Mouse (Mus musculus) hindbrain, embryonic 14.5 days (tissue): Measurements from ENCODE around the gene Timp3. TPM values are rescaled to one million over a fixed set of nuclear protein-coding genes. Genes with fewer than 3 reads are reported as not detected.

Source experiments
- ATAC-seq: fragments of 200-750 bp; cut with Nextera tagmentation; 2 replicates; pipeline ENCODE4 v1.8.0; 2017; ENCODE audit warnings: moderate number of reproducible peaks, mild to moderate bottlenecking, moderate TSS enrichment, moderate library complexity; ENCODE audit not compliant: low FRiP score
- DNase-seq: peaks from one replicate; pipeline ENCODE4 v3.0.0-alpha.2; 2015; ENCODE audit warnings: low spot score
- H3K27ac ChIP-seq: fragments of 300-500 bp; sonication (generic); 2 replicates; pipeline ENCODE4 v1.5.1; 2014; ENCODE audit warnings: mild to moderate bottlenecking, moderate library complexity
- H3K27me3 ChIP-seq: fragments of 300-500 bp; sonication (generic); 2 replicates; pipeline ENCODE4 v1.6.1; 2014; ENCODE audit warnings: mild to moderate bottlenecking, low read length, mixed read lengths; ENCODE audit not compliant: control insufficient read depth, insufficient read depth
- H3K36me3 ChIP-seq: fragments of 300-500 bp; sonication (generic); replicated peaks from 2 replicates; pipeline ENCODE4 v1.6.1; 2014; ENCODE audit not compliant: control insufficient read depth, insufficient read depth
- H3K4me1 ChIP-seq: fragments of 300-500 bp; sonication (generic); replicated peaks from 2 replicates; pipeline ENCODE4 v1.6.1; 2014; ENCODE audit warnings: antibody characterized with exemption, low read length, mixed read lengths; ENCODE audit not compliant: control insufficient read depth, insufficient read depth
- H3K4me2 ChIP-seq: fragments of 300-500 bp; sonication (generic); replicated peaks from 2 replicates; pipeline ENCODE4 v1.6.1; 2014; ENCODE audit warnings: mild to moderate bottlenecking, moderate library complexity
- H3K4me3 ChIP-seq: fragments of 300-500 bp; sonication (generic); replicated peaks from 2 replicates; pipeline ENCODE4 v1.5.1; 2014; ENCODE audit warnings: mild to moderate bottlenecking, low read length
- H3K9ac ChIP-seq: fragments of 300-500 bp; sonication (generic); 2 replicates; pipeline ENCODE4 v1.6.1; 2014
- H3K9me3 ChIP-seq: fragments of 300-500 bp; sonication (generic); 2 replicates; pipeline ENCODE4 v1.6.1; 2016; ENCODE audit warnings: low read length; ENCODE audit not compliant: control insufficient read depth
- WGBS: fragments of 180-500 bp; shearing (Covaris S2); extraction: QIAGEN DNeasy Blood & Tissue Kit; methylation state at CpG from one replicate; pipeline ENCODE4 v1.1.7; 2014; 5-methylcytosine and 5-hydroxymethylcytosine counted together
- polyA plus RNA-seq: library from polyadenylated mRNA; unstranded; fragments of >200 nt; fragmentation: Nextera tagmentation; extraction: Ambion mirVana; gene quantifications from 2 replicates; pipeline ENCODE4 v1.2.1, GENCODE M21; 2014

The Timp3 gene
- polyA plus RNA-seq, 1 experiment from 2014 or later, result 45.1 TPM

DNA sequence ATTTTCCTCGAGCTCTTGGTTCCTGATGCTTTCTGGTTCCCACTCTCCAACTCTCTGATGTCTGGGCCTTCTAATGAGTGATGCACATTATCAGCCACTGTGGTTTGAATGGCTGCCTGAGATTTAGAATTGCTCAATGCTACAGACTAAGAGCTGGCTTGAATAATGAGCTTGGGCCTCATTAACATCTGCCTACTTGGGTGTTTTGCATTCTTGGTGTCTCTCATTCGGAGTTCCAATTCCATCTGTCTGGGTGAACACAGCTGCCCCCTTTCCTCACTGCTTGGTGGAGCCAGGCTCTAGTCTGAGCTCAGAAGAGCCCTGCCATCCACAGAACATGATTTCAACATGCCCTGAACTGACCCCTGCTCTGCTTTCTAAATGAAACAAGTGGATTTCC, 89.7 kb downstream of the Timp3 start:
- Histone ChIP-seq H3K27ac (no peak overlapping the region), H3K4me1 (no peaks in the 10 kb centered on the region), H3K9ac (no peak overlapping the region), H3K27me3 (no peaks in the 10 kb centered on the region), H3K36me3 (no peaks in the 10 kb centered on the region), H3K4me2 (no peak overlapping the region), H3K4me3 (no peak overlapping the region), H3K9me3 (no peaks in the 10 kb centered on the region)
- DNase-seq, result peak; percentile 32
- 37% methylated on average over 2 of the region's 2 CpGs for WGBS
- 0 out of 2 replicates have a peak, but pooled peaks have one; percentile 14 for ATAC-seq

DNA sequence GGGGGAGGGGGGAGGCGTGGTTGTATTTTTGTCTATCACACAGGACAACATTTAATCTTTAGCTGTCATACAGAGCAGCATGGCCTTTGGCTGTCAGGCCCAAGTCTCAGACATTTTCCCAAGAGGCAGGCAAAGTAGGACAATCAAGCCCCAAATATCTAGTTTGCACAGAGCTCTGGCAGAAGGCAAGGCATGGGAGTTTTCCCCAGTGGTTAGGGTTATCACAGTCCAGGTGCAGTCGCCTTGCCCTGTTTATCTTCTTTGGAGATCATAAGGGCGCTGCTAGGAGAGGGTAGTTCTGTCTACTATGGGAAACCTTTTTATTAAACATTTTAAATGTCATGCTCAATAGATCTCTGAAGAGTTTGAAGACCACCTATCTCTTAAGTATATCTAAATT, 92.2 kb downstream of the Timp3 start:
- Histone ChIP-seq H3K36me3 (no peaks in the 10 kb centered on the region), H3K4me2 (no peak overlapping the region), H3K9me3 (no peaks in the 10 kb centered on the region), H3K4me3 (no peak overlapping the region), H3K9ac (no peak overlapping the region), H3K27ac (no peak overlapping the region), H3K27me3 (no peaks in the 10 kb centered on the region), H3K4me1 (no peaks in the 10 kb centered on the region)
- DNase-seq (no peak), ATAC-seq (no peak)
- 93% methylated on average over 3 of the region's 3 CpGs for WGBS

GRCm38 (mm10) chr10:86397577-86398346, 97.6 kb downstream of the Timp3 start:
- no peak for DNase-seq
- H3K36me3 ChIP-seq, result no peaks in the 10 kb centered on the region
- H3K9ac ChIP-seq, result no peak overlapping the region
- WGBS, result 90% methylated on average over 4 of the region's 4 CpGs
- no peak overlapping the region for H3K27ac ChIP-seq
- no peak overlapping the region for H3K4me2 ChIP-seq
- no peaks in the 10 kb centered on the region for H3K27me3 ChIP-seq
- no peaks in the 10 kb centered on the region for H3K4me1 ChIP-seq
- no peaks in the 10 kb centered on the region for H3K9me3 ChIP-seq
- H3K4me3 ChIP-seq, result no peak overlapping the region
- ATAC-seq, result no peak

GRCm38 (mm10) chr10:86398347-86398720, 98.2 kb downstream of the Timp3 start:
- H3K27me3 ChIP-seq, result no peaks in the 10 kb centered on the region
- no peaks in the 10 kb centered on the region for H3K4me1 ChIP-seq
- DNase-seq, result no peak
- 81% methylated on average over 2 of the region's 2 CpGs for WGBS
- no peak overlapping the region for H3K4me3 ChIP-seq
- no peak overlapping the region for H3K9ac ChIP-seq
- no peak for ATAC-seq
- H3K27ac ChIP-seq, result no peak overlapping the region
- H3K4me2 ChIP-seq, result no peak overlapping the region
- H3K36me3 ChIP-seq, result no peaks in the 10 kb centered on the region
- H3K9me3 ChIP-seq, result no peaks in the 10 kb centered on the region

Other genes with a start within 250 kb of the Timp3 start
- 33.1 and 33.6 TPM in 2 replicates for gene Syn3, start 198.5 kb downstream of the Timp3 start, polyA plus RNA-seq